Mouse (Mus musculus): ENCODE measurements around the gene Vmn1r93.
"Not testable (repeated sequence)": the region's sequence is repeated elsewhere in the genome, so short reads cannot be mapped to it uniquely, and the experiment has no call there.

- not testable (repeated sequence) for TF ChIP-seq CTCF (IDR thresholded peaks at IDR 0.05; ENCODE audit: low read depth, low read length); TAL1 (conservative IDR thresholded peaks at IDR 0.05; ENCODE audit: low read depth, low read length); POLR2AphosphoS5 (IDR thresholded peaks at IDR 0.05; ENCODE audit: insufficient replicate concordance, low read depth, low read length); GATA2 (IDR thresholded peaks at IDR 0.05; ENCODE audit: borderline replicate concordance, low read depth, low read length)
These were observed at the start of gene Vmn1r93 for GRCm38 (mm10) chr7:20138988-20139387.
